Mouse (Mus musculus): ENCODE measurements around the gene Asic2. TPM values are rescaled to one million over a fixed set of nuclear protein-coding genes. Genes with fewer than 3 reads are reported as not detected.

Asic2 gene
- 1.7 and 2.7 TPM in 2 replicates for total RNA-seq (2021)
- long read RNA-seq, experiment 1, partial matches to known transcripts: 3 of 8 reads
- long read RNA-seq, experiment 1, other reads (novel, unspliced or antisense): 4 of 8 reads
- long read RNA-seq, experiment 2, partial matches to known transcripts: 0 of 1 reads
- long read RNA-seq, experiment 2, other reads (novel, unspliced or antisense): 1 of 1 reads

- no peak for DNase-seq
These were observed at the start of gene Asic2 for GRCm38 (mm10) chr11:81968401-81968881. Asic2 (minus strand) TSS chr11:81968457.

- DNase-seq: no peak
These were observed 48.0 kb upstream of the Asic2 start for GRCm38 (mm10) chr11:82016181-82016780.

DNA sequence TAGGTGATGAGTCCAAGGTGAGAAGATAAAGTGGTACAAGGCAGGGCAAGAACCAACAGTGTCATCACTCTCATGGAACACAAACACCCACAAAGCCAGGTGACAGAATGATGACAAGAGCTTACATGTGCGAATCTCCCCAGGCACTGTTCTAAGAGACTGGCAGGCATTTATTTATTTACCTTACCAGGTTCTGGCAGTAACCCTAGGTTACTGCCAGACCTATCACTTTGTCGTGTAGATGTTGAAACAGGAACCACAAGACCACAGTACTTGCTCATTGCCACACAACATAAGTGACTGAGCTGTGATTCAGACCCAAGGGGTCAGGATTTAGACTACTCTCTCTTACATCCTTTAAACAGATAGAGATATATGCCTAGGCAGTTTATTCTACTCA, 46.8 kb upstream of the Asic2 start:
- DNase-seq: no peak

GRCm38 (mm10) chr11:82013756-82014155, 45.5 kb upstream of the Asic2 start:
- DNase-seq: no peak

GRCm38 (mm10) chr11:82011411-82012193, 43.3 kb upstream of the Asic2 start:
- no peak for DNase-seq

DNA sequence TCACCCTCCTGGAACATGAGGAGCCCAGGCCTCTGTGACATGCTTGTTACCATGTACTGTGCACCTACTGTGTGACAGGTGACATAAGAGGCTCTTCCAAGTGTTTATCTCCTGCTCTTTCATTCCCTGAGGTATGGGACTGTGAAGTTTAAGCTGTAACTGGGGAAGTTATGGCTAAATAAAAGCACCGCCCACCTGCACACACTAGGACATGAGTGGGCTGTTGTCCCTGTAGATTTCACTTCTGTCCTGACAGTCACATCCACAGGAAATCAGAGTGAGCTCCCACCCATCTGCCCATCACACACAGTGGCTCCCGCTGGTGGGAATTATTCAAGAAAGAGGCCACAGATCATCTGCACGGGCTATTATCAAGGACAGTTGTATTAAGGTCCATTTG, 41.9 kb upstream of the Asic2 start:
- DNase-seq: no peak

GRCm38 (mm10) chr11:82006796-82007423, 38.7 kb upstream of the Asic2 start:
- DNase-seq: peak; percentile 73

DNA sequence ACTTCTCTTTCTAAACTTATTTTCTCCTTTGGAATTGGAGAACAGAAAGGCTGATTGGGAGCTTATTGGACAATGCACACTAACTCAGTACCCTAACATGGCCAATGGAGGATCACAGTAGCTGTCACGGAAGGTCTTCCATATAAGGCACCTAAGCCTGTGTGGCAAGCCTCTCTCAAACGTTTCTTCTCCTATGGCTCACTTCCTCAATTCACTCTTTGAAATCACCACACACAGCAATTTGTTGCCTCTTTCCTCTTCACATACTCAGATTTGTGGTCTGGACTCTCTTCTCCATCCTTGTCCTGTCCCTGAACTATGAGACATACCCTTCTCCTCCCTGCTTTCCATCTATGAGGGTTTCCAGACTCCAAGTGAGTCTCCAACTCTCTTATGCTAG, 36.6 kb upstream of the Asic2 start:
- DNase-seq: no peak

DNA sequence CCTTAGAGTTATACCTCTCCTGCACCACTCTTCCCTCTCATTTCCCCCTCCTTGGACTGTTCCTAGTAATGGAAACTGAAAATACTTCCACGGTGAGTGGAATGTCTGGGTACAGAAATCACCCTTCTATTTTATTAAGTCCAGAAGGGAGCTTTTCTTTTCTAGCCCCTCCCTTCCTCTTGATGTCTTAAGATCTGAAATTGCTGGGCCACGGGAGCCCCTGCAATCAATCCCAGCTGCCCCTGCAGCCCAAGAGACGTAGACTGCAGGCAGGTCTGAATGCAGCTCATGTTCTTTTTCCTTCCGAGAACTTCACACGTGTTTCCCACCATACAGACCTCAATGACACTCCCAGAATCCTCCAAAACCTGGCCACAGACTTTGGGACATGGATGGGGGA, 32.3 kb upstream of the Asic2 start:
- no peak for DNase-seq

DNA sequence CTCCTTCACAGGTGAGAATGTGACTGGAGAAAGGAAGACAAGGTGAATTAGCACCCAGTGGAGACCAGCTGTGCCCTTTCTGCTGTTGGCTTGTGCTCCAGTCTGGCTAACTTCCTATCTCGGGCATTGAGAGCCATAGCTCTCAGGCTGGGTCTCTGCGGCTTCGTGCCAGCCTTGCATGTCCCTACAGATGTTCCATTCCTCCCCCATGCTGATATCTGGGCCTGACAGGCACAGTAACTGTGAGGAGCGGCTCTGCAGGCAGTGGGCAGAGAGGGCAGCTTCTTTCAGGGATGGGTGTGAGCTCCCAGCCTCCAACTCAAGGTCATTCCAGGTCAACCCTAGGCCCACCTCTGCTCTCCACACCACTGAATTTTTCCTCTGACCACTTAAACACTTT, 31.2 kb upstream of the Asic2 start:
- DNase-seq: no peak

DNA sequence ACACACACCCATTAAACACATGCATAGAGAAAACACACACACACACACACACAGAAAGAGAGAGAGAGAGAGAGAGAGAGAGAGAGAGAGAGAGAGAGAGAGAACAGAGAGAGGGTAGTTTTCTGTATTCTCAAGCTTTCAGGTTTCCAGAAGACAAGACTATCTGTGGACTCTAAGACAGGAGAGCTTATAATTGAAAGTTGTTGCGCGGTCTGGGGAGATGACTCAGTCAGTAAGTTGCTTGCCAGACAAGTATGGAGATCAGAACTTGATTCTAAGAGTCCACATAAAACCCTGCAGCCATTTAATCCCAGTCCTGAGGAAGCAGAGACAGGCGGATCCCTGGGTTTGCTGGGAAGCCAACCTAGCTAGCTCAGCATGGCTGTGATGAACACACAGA, 30.4 kb upstream of the Asic2 start:
- DNase-seq: no peak

- DNase-seq: no peak
These were observed 28.8 kb upstream of the Asic2 start for GRCm38 (mm10) chr11:81997085-81997484.

GRCm38 (mm10) chr11:81996172-81996841, 28.1 kb upstream of the Asic2 start:
- peak; percentile 85 for DNase-seq

GRCm38 (mm10) chr11:81983146-81983545, 14.9 kb upstream of the Asic2 start:
- peak; percentile 83 for DNase-seq

- DNase-seq: no peak
These were observed 13.9 kb upstream of the Asic2 start for GRCm38 (mm10) chr11:81982191-81982590.

- DNase-seq: peak; percentile 40
These were observed 6.3 kb upstream of the Asic2 start for GRCm38 (mm10) chr11:81974577-81974976.

DNA sequence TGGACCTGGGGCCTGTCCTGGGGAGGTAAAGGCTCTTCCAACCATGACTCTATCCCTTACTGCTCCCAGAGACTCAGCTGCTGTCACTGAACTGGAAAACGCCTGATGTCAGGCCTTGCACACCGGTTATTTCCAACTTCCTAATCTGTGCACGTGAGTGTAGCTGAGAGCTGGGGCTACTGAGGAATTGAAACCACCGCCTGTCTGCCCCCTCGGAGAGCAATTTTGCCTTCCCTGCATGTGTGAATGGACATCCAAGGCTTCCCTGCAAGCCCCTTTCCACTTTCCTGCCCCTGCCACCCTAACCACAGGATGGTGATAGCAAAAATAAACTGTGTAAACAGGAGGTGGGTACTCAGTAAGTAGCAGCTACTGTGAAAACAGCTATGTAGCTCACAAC, 5.4 kb upstream of the Asic2 start:
- no peak for DNase-seq

GRCm38 (mm10) chr11:81972044-81972443, 3.8 kb upstream of the Asic2 start:
- peak; percentile 33 for DNase-seq

GRCm38 (mm10) chr11:81966626-81967289, 1.5 kb downstream of the Asic2 start:
- DNase-seq: peak; percentile 76

DNA sequence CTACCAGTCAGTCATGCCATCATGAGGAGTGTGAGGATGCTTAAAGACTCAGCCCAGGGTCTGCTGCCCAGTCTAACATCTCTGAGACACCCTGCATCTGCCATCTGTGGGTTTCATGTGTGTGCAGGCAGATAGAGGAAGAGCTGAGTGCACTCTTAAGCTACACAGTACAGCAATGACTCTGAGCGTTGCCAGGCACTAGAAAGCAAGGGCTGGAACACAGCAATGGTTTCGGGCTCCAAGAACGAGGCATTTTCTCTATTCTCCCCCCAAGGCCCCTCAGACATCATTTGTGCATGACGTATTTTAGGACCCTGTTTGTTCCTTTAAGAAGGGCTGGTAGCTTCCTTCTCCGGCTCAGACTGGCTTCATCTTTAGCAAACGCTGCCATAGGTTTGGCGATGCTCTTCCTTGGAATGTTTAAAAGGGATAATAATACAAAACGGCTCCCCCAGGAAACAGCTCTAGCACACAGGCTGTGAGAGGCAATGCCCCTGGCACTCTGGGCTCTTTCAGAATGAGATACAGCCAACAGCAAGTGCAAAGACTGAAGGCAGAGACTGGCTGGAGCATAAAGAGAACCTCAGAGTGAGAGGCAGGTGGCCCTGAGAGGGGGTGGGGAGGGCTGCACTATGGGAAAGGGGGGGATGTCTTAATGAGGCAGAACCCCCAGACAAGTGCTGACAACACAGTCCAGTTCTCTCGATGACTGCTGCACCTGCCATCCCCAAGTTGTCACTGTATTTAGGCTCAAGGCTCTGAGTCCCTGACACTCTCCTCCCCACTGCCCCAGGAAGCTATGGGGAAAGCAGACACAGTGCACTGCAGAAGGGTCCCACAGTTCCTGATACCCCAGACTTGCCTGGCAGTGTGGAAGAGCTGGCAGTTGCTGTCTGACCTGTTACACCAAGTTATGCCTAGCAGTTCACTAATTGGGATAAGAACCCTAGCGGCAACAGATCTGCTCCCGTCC, 2.3 kb downstream of the Asic2 start:
- no peak for DNase-seq

- DNase-seq: no peak
These were observed 3.7 kb downstream of the Asic2 start for GRCm38 (mm10) chr11:81964561-81964960.
